Mouse (Mus musculus): ENCODE data around the gene Plcb1.
"Not testable (repeated sequence)": the region's sequence is repeated elsewhere in the genome, so short reads cannot be mapped to it uniquely, and the experiment has no call there.

The Plcb1 gene

GRCm38 (mm10) chr2:135323276-135323954 lies 537.5 kb downstream of the Plcb1 start:
- DNase-seq, result no peak

- DNase-seq, result peak; percentile 55 to 66
These were observed 538.1 kb downstream of the Plcb1 start for GRCm38 (mm10) chr2:135323955-135324302.

GRCm38 (mm10) chr2:135328756-135329155 lies 542.9 kb downstream of the Plcb1 start:
- peak in 1 of 2 experiments; percentile 19 for DNase-seq

DNA sequence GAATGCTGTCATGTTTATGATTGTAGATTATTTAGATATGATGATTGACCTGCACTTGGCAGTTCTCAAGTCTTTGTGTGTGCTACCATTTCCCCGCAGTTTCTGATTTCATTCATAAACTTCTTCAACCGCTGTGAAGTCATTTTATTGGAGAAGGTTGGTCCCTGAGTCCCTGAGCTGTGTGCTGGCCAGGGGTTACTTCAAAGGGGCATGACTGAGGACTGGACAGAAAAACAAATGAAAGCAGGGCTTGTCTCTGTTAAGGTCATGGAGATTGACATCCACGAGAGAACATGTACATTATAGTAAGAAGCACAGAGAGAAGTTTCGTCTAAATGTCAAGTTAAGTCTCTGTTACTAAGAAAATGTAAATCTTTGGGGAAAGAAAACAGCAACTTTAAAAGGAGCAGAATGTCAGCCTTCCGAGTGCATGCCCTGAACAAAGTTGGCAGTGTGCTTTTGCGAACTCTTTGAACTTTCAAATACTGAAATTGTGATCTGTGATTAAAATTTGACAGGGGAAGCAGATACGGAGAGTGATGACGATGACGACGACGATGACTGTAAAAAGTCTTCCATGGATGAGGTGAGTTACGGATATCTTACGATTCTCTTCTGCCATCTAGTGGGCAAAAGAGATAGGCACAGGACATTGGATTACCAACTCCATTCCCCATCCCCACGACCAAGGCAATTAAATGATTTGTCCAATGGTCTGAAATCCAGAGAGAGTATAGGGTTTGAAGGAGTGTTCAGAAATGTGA lies 544.1 kb downstream of the Plcb1 start:
- peak in 1 of 2 experiments; percentile 39 for DNase-seq

- no peak for DNase-seq
These were observed 546.0 kb downstream of the Plcb1 start for GRCm38 (mm10) chr2:135331868-135332267.

DNA sequence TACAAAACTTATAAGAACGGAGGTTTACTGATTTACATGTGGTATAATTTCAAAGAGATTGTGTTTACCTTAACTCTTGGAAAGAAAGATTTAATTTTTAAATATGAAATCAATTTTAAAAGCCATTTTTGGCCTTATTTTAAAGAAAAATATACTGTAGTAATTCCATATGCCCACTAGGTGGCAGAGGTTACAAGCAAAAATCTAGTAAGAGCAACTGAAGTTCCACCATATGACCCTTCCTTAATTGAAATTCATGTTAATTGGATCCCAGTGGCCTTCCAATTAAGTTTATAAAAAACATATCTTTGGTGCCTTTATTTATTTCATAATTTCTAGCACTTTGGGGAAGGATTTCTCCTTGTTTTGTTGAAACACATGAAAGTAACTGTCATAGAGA lies 570.4 kb downstream of the Plcb1 start:
- DNase-seq, result no peak

DNA sequence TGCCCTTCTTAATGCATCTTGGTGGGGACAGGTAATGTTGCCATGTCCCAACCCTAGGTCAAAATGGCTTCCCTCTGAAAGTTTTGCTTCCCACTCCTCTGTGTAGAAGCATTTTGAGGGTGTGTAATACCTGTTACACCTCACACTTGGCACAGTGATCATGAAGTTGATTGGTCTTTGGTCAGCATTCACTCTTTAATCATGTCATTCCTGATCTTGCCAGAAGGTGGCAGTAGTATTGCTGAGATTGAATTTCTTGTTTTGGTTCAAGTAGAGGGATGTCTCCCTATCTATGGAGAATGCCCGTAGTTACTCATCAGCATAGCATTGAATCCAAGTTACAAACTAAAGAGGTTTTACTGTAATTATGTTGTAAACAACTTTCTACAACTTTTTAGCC lies 575.9 kb downstream of the Plcb1 start:
- peak in 1 of 2 experiments; percentile 5 for DNase-seq

DNA sequence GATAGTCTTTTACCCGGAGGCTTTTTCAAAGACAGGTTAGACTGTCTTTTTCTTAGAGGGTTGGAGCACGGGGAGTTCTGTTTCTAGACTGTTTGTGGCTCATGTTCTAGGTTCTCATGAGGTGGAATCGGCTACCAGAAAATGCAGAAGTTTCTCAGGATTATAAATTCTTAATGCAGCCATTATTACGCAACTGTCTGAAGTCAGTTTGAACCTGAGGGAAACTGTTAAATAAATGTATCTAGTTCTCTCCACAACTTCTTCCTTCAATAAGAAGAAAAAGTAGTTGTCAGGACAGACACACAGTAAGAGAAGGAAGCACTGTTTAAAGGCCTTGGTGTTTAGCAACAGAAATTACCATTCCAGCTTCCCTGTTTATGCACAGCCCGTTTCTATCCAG lies 577.1 kb downstream of the Plcb1 start:
- no peak for DNase-seq

DNA sequence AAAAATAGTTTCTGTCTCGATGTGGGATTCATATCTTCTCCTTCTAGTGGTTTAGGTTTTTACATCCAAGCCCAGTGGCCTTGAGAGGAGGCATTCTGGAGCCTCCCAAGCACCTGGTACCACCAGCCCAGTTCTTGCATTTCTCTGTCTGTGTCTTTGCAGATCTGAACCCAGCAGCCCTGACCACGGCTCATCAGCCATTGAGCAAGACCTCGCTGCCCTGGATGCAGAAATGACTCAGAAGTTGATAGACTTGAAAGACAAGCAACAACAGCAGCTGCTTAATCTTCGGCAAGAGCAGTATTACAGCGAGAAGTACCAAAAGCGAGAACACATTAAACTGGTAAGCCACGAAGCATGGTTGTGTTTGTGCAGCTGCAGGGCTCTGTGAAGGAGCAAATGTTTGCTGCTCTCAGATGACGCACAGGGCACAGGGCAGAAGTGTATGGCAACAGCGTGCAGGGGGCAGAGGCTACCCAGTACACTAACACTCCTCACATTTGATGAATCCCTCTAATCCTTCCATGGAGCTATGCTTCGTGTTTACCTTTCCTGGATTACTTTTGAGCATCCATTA lies 584.5 kb downstream of the Plcb1 start:
- DNase-seq, result no peak

GRCm38 (mm10) chr2:135380796-135381195 lies 594.9 kb downstream of the Plcb1 start:
- not testable (repeated sequence) for DNase-seq

- DNase-seq, result no peak
These were observed 595.5 kb downstream of the Plcb1 start for GRCm38 (mm10) chr2:135381396-135381795.

GRCm38 (mm10) chr2:135387990-135388389 lies 602.1 kb downstream of the Plcb1 start:
- peak in 1 of 2 experiments; percentile 30 for DNase-seq

GRCm38 (mm10) chr2:135394698-135395097 lies 608.8 kb downstream of the Plcb1 start:
- DNase-seq, result no peak

DNA sequence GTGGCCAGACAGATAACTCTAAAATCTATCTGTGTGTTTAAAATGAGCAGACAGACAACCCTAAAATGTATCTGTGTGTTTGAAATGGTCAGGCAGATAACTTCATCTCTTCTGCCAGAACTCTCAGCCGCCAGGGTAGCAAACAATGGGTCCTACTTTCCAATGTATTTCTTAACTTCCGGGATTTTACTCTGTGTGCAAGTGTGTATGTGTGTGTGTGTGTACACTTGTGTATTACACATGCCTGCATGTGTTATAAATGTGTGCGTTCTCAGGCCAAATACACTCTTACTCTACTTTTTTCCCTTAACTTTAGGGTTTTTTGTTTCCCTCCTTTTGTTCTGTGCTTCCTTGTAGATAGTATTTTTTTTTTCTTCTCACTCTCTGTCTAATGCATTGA lies 610.5 kb downstream of the Plcb1 start:
- DNase-seq, result no peak

GRCm38 (mm10) chr2:135397970-135398369 lies 612.1 kb downstream of the Plcb1 start:
- peak in 1 of 2 experiments; percentile 11 for DNase-seq

- no peak for DNase-seq
These were observed 613.9 kb downstream of the Plcb1 start for GRCm38 (mm10) chr2:135399760-135400159.

- no peak for DNase-seq
These were observed 617.0 kb downstream of the Plcb1 start for GRCm38 (mm10) chr2:135402916-135403315.

DNA sequence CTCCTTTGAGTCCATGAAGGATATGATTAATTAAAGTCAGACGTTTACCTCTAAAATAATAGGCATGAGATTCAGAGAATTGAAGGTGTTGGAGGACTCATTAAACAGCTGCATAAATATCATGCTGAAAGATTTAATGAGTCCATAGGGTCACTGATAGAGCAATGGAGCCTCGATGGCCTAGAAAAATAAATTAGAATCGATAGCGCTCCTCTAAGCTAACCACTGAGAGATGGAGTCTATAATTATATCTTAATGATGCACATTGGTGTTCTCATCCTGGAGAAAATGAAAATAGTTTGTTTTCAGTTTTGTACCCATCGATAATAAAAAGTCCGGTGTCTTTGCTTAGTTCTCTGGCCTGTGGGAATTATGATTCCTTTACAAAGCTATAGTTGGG lies 617.5 kb downstream of the Plcb1 start:
- no peak for DNase-seq

- no peak for DNase-seq
These were observed 618.2 kb downstream of the Plcb1 start for GRCm38 (mm10) chr2:135404095-135404494.

GRCm38 (mm10) chr2:135409418-135410097 lies 623.7 kb downstream of the Plcb1 start:
- DNase-seq, result no peak

- no peak for DNase-seq
These were observed 625.8 kb downstream of the Plcb1 start for GRCm38 (mm10) chr2:135411675-135412074.

GRCm38 (mm10) chr2:135415137-135415536 lies 629.3 kb downstream of the Plcb1 start:
- no peak for DNase-seq

- no peak for DNase-seq
These were observed 633.4 kb downstream of the Plcb1 start for GRCm38 (mm10) chr2:135419301-135419700.
